Mouse (Mus musculus): ENCODE measurements around the gene Efcab10. TPM values are rescaled to one million over a fixed set of nuclear protein-coding genes. Genes with fewer than 3 reads are reported as not detected.
A peak's percentile ranks its signal among the peaks of the same experiment; 100 is the strongest.

Efcab10 gene
- polyA plus RNA-seq, 1 experiment from 2014 or later, result 0.36 TPM

GRCm38 (mm10) chr12:33411580-33412151 is 17.0 kb downstream of the Efcab10 start:
- Histone ChIP-seq H3K27me3 (ENCODE audit: control insufficient read depth, insufficient read depth, low read length) (no peaks in the 10 kb centered on the region), H3K9ac (ENCODE audit: low read length) (no peak overlapping the region), H3K36me3 (ENCODE audit: control insufficient read depth, insufficient read depth, low read length) (no peaks in the 10 kb centered on the region), H3K4me1 (ENCODE audit: control insufficient read depth, insufficient read depth, low read length) (no peaks in the 10 kb centered on the region), H3K4me3 (ENCODE audit: low read depth, low read length) (no peak overlapping the region), H3K27ac (ENCODE audit: low read depth, low read length) (no peak overlapping the region), H3K9me3 (ENCODE audit: control insufficient read depth, low read length) (no peaks in the 10 kb centered on the region), H3K4me2 (no peak overlapping the region)
- WGBS, result 58% methylated on average over 6 of the region's 6 CpGs
- DNase-seq (ENCODE audit: low spot score, missing footprints) (no peak), ATAC-seq (ENCODE audit: low FRiP score) (no peak)

- H3K9me3 ChIP-seq (ENCODE audit: control insufficient read depth, low read length), result no peaks in the 10 kb centered on the region
- DNase-seq (ENCODE audit: low spot score, missing footprints), result no peak
- H3K4me3 ChIP-seq (ENCODE audit: low read depth, low read length), result no peak overlapping the region
- H3K27me3 ChIP-seq (ENCODE audit: control insufficient read depth, insufficient read depth, low read length), result no peaks in the 10 kb centered on the region
- no peak overlapping the region for H3K9ac ChIP-seq (ENCODE audit: low read length)
- WGBS, result 35% methylated on average over 3 of the region's 3 CpGs
- H3K4me2 ChIP-seq, result no peak overlapping the region
- ATAC-seq (ENCODE audit: low FRiP score), result 0 out of 2 replicates have a peak, but pooled peaks have one; percentile 29
- H3K27ac ChIP-seq (ENCODE audit: low read depth, low read length), result no peak overlapping the region
- no peaks in the 10 kb centered on the region for H3K4me1 ChIP-seq (ENCODE audit: control insufficient read depth, insufficient read depth, low read length)
- H3K36me3 ChIP-seq (ENCODE audit: control insufficient read depth, insufficient read depth, low read length), result no peaks in the 10 kb centered on the region
These were observed 29.7 kb downstream of the Efcab10 start for GRCm38 (mm10) chr12:33424329-33424728.

GRCm38 (mm10) chr12:33427293-33427692 is 32.6 kb downstream of the Efcab10 start:
- DNase-seq (ENCODE audit: low spot score, missing footprints) (no peak), ATAC-seq (ENCODE audit: low FRiP score) (no peak)
- Histone ChIP-seq H3K9me3 (ENCODE audit: control insufficient read depth, low read length) (no peaks in the 10 kb centered on the region), H3K4me1 (ENCODE audit: control insufficient read depth, insufficient read depth, low read length) (peaks cover 4% of the 10 kb centered on the region; the same call in 1 of the 2 replicates), H3K36me3 (ENCODE audit: control insufficient read depth, insufficient read depth, low read length) (no peaks in the 10 kb centered on the region), H3K9ac (ENCODE audit: low read length) (no peak overlapping the region), H3K4me3 (ENCODE audit: low read depth, low read length) (no peak overlapping the region), H3K27me3 (ENCODE audit: control insufficient read depth, insufficient read depth, low read length) (no peaks in the 10 kb centered on the region), H3K4me2 (no peak overlapping the region), H3K27ac (ENCODE audit: low read depth, low read length) (no peak overlapping the region)
- 31% methylated on average over 3 of the region's 3 CpGs for WGBS

GRCm38 (mm10) chr12:33427726-33428125 is 33.1 kb downstream of the Efcab10 start:
- ATAC-seq (ENCODE audit: low FRiP score), result no peak
- H3K36me3 ChIP-seq (ENCODE audit: control insufficient read depth, insufficient read depth, low read length), result no peaks in the 10 kb centered on the region
- H3K9me3 ChIP-seq (ENCODE audit: control insufficient read depth, low read length), result no peaks in the 10 kb centered on the region
- H3K4me1 ChIP-seq (ENCODE audit: control insufficient read depth, insufficient read depth, low read length), result peaks cover 4% of the 10 kb centered on the region; the same call in 1 of the 2 replicates
- DNase-seq (ENCODE audit: low spot score, missing footprints), result no peak
- H3K27ac ChIP-seq (ENCODE audit: low read depth, low read length), result no peak overlapping the region
- WGBS, result 68% methylated on average over 2 of the region's 2 CpGs
- no peak overlapping the region for H3K4me3 ChIP-seq (ENCODE audit: low read depth, low read length)
- no peak overlapping the region for H3K4me2 ChIP-seq
- H3K9ac ChIP-seq (ENCODE audit: low read length), result no peak overlapping the region
- no peaks in the 10 kb centered on the region for H3K27me3 ChIP-seq (ENCODE audit: control insufficient read depth, insufficient read depth, low read length)

GRCm38 (mm10) chr12:33429387-33430160 is 34.9 kb downstream of the Efcab10 start, which contains the start of gene Twistnb:
TSS of gene Twistnb (plus strand) at chr12:33429635.
- H3K9me3 ChIP-seq (ENCODE audit: control insufficient read depth, low read length), result no peaks in the 10 kb centered on the region
- H3K9ac ChIP-seq (ENCODE audit: low read length), result peak within 1 kb of the TSS; percentile 78
- H3K4me2 ChIP-seq, result peak within 1 kb of the TSS; percentile 73
- no peaks in the 10 kb centered on the region for H3K36me3 ChIP-seq (ENCODE audit: control insufficient read depth, insufficient read depth, low read length)
- DNase-seq (ENCODE audit: low spot score, missing footprints) (peak; percentile 100), ATAC-seq (ENCODE audit: low FRiP score) (peak; percentile 97)
- H3K4me1 ChIP-seq (ENCODE audit: control insufficient read depth, insufficient read depth, low read length), result peaks cover 4% of the 10 kb centered on the region; the same call in 1 of the 2 replicates
- H3K27ac ChIP-seq (ENCODE audit: low read depth, low read length), result no peak within 1 kb of the TSS
- no peaks in the 10 kb centered on the region for H3K27me3 ChIP-seq (ENCODE audit: control insufficient read depth, insufficient read depth, low read length)
- WGBS, result under 1% methylated on average over 66 of the region's 66 CpGs
- H3K4me3 ChIP-seq (ENCODE audit: low read depth, low read length), result peak within 1 kb of the TSS; percentile 81

- no peak overlapping the region for H3K27ac ChIP-seq (ENCODE audit: low read depth, low read length)
- H3K9me3 ChIP-seq (ENCODE audit: control insufficient read depth, low read length), result no peaks in the 10 kb centered on the region
- no peak overlapping the region for H3K4me2 ChIP-seq
- H3K4me3 ChIP-seq (ENCODE audit: low read depth, low read length), result no peak overlapping the region
- peaks cover 4% of the 10 kb centered on the region; the same call in 1 of the 2 replicates for H3K4me1 ChIP-seq (ENCODE audit: control insufficient read depth, insufficient read depth, low read length)
- H3K9ac ChIP-seq (ENCODE audit: low read length), result no peak overlapping the region
- no peaks in the 10 kb centered on the region for H3K27me3 ChIP-seq (ENCODE audit: control insufficient read depth, insufficient read depth, low read length)
- 87% methylated on average over 9 of the region's 9 CpGs for WGBS
- no peaks in the 10 kb centered on the region for H3K36me3 ChIP-seq (ENCODE audit: control insufficient read depth, insufficient read depth, low read length)
- ATAC-seq (ENCODE audit: low FRiP score) (no peak), DNase-seq (ENCODE audit: low spot score, missing footprints) (no peak)
These were observed 39.2 kb downstream of the Efcab10 start for GRCm38 (mm10) chr12:33433812-33434211.

- H3K36me3 ChIP-seq (ENCODE audit: control insufficient read depth, insufficient read depth, low read length), result no peaks in the 10 kb centered on the region
- no peak overlapping the region for H3K9ac ChIP-seq (ENCODE audit: low read length)
- H3K4me2 ChIP-seq, result no peak overlapping the region
- ATAC-seq (ENCODE audit: low FRiP score) (no peak), DNase-seq (ENCODE audit: low spot score, missing footprints) (no peak)
- H3K27me3 ChIP-seq (ENCODE audit: control insufficient read depth, insufficient read depth, low read length), result no peaks in the 10 kb centered on the region
- peaks cover 4% of the 10 kb centered on the region; the same call in 1 of the 2 replicates for H3K4me1 ChIP-seq (ENCODE audit: control insufficient read depth, insufficient read depth, low read length)
- no peak overlapping the region for H3K4me3 ChIP-seq (ENCODE audit: low read depth, low read length)
- H3K27ac ChIP-seq (ENCODE audit: low read depth, low read length), result no peak overlapping the region
- H3K9me3 ChIP-seq (ENCODE audit: control insufficient read depth, low read length), result no peaks in the 10 kb centered on the region
- WGBS, result 96% methylated on average over 4 of the region's 4 CpGs
These were observed 40.1 kb downstream of the Efcab10 start for GRCm38 (mm10) chr12:33434758-33435157.
